Comparison of ENCODE assay signal across 16 mouse cellular contexts in genomic region chr2:157859046-157859701, GRCm38 (mm10). TPM values are rescaled to one million over a fixed set of nuclear protein-coding genes. Genes with fewer than 3 reads are reported as not detected.
DNase-seq lines count a peak whose midpoint lies in the region; ATAC-seq lines count a peak whose summit lies in the region.
"Had no signal": no experiment of that assay in that cellular context is flagged by ENCODE, and none has a peak within 500 bp of the region (broad histone marks: within the 10 kb centered on the region; RNA-seq: fewer than 3 reads in every experiment).

No protein-coding gene starts in this region.

- no peaks in the 10 kb centered on the region for H3K27me3 ChIP-seq in forebrain, embryonic 14.5 days (replicated peaks; ENCODE audit: control insufficient read depth, insufficient read depth, low read length)
- H3K27me3 ChIP-seq in midbrain, embryonic 15.5 days (replicated peaks): no peaks in the 10 kb centered on the region
- H3K27me3 ChIP-seq in intestine, embryonic 15.5 days (replicated peaks): no peaks in the 10 kb centered on the region
- H3K27me3 ChIP-seq: embryonic facial prominence, embryonic 12.5 days; limb, embryonic 15.5 days had no signal

- H3K9me3 ChIP-seq in forebrain, embryonic 14.5 days (replicated peaks; ENCODE audit: control insufficient read depth, low read length): no peaks in the 10 kb centered on the region
- H3K9me3 ChIP-seq in midbrain, embryonic 15.5 days: no peaks in the 10 kb centered on the region
- no peaks in the 10 kb centered on the region for H3K9me3 ChIP-seq in intestine, embryonic 15.5 days
- H3K9me3 ChIP-seq: embryonic facial prominence, embryonic 12.5 days; heart, embryonic 10.5 days; limb, embryonic 15.5 days had no signal

- no peak overlapping the region for H3K4me3 ChIP-seq in forebrain, embryonic 14.5 days (ENCODE audit: low read depth, low read length)
- no peak overlapping the region for H3K4me3 ChIP-seq in midbrain, embryonic 15.5 days
- no peak overlapping the region for H3K4me3 ChIP-seq in intestine, embryonic 15.5 days (replicated peaks)
- H3K4me3 ChIP-seq: embryonic facial prominence, embryonic 12.5 days; heart, embryonic 10.5 days; limb, embryonic 15.5 days had no signal

- H3K4me2 ChIP-seq in forebrain, embryonic 14.5 days (ENCODE audit: low read length): no peak overlapping the region
- H3K4me2 ChIP-seq in midbrain, embryonic 15.5 days: no peak overlapping the region
- H3K4me2 ChIP-seq in intestine, embryonic 15.5 days (replicated peaks): no peak overlapping the region
- H3K4me2 ChIP-seq: embryonic facial prominence, embryonic 12.5 days; limb, embryonic 15.5 days had no signal

- peaks cover 18% of the 10 kb centered on the region for H3K4me1 ChIP-seq in forebrain, embryonic 14.5 days (ENCODE audit: control insufficient read depth, insufficient read depth, low read length)
- H3K4me1 ChIP-seq in midbrain, embryonic 15.5 days: peaks cover 36% of the 10 kb centered on the region
- no peaks in the 10 kb centered on the region for H3K4me1 ChIP-seq in intestine, embryonic 15.5 days (replicated peaks)
- H3K4me1 ChIP-seq: limb, embryonic 15.5 days had no signal

- H3K27ac ChIP-seq in forebrain, embryonic 14.5 days (ENCODE audit: low read depth, low read length): peak overlapping the region; percentile 49
- peak overlapping the region; percentile 51 for H3K27ac ChIP-seq in midbrain, embryonic 15.5 days
- no peak overlapping the region for H3K27ac ChIP-seq in intestine, embryonic 15.5 days
- H3K27ac ChIP-seq: embryonic facial prominence, embryonic 12.5 days; heart, embryonic 10.5 days; limb, embryonic 15.5 days had no signal

- no peak overlapping the region for H3K9ac ChIP-seq in forebrain, embryonic 14.5 days (ENCODE audit: low read length)
- no peak overlapping the region for H3K9ac ChIP-seq in midbrain, embryonic 15.5 days
- H3K9ac ChIP-seq in intestine, embryonic 15.5 days: no peak overlapping the region
- H3K9ac ChIP-seq: embryonic facial prominence, embryonic 12.5 days; limb, embryonic 15.5 days had no signal

- peak; percentile 42; the same call in 1 of the 2 replicates for ATAC-seq in forebrain, embryonic 14.5 days
- ATAC-seq in midbrain, embryonic 15.5 days (replicated peaks): peak; percentile 42; the same call in 1 of the 2 replicates
- no peak for ATAC-seq in intestine, embryonic 15.5 days
- ATAC-seq in activated CD4-positive, CD25-positive, alpha-beta regulatory T cell, adult 4 months: no peak
- ATAC-seq: lung, postnatal 0 days had no signal

- WGBS in forebrain, embryonic 14.5 days: 71% methylated on average over 8 of the region's 8 CpGs
- 64% methylated on average over 8 of the region's 8 CpGs for WGBS in midbrain, embryonic 15.5 days
- 85% methylated on average over 8 of the region's 8 CpGs for WGBS in intestine, embryonic 15.5 days

- H3K36me3 ChIP-seq in forebrain, embryonic 14.5 days (ENCODE audit: control insufficient read depth, insufficient read depth, low read length): no peaks in the 10 kb centered on the region
- no peaks in the 10 kb centered on the region for H3K36me3 ChIP-seq in midbrain, embryonic 15.5 days (replicated peaks)
- H3K36me3 ChIP-seq in intestine, embryonic 15.5 days: no peaks in the 10 kb centered on the region; the same call in 1 of the 2 replicates
- H3K36me3 ChIP-seq: embryonic facial prominence, embryonic 12.5 days; heart, embryonic 10.5 days; limb, embryonic 15.5 days had no signal

- peak; percentile 13 to 39 for DNase-seq in layer of hippocampus, adult 18-20 months (ENCODE audit: low spot score in 2 of 2)
- DNase-seq in layer of hippocampus, postnatal 25 days (ENCODE audit: extremely low spot score in 1 of 2, low spot score in 1 of 2): no peak
- peak; percentile 90 for DNase-seq in cerebellum, adult 11 months
- DNase-seq in forebrain, embryonic 14.5 days (ENCODE audit: low spot score): peak; percentile 40
- DNase-seq in thymus, postnatal 14 days: no peak

RNA-seq across cellular contexts. Expression of gene Vstm2l, which starts 55.3 kb away (rescaled TPM):
- 100 to 1,000 TPM; 126 to 132 TPM for total RNA-seq in layer of hippocampus, adult 18-20 months (2021)
- 100 to 1,000 TPM; 114 to 131 TPM for total RNA-seq in layer of hippocampus, postnatal 25 days (2021)
- polyA plus RNA-seq in forebrain, embryonic 14.5 days (2014; fragmentation: Nextera tagmentation; extraction: Ambion mirVana): 4.7 and 6.8 TPM in 2 replicates
- polyA plus RNA-seq in midbrain, embryonic 15.5 days (2015; fragmentation: Nextera tagmentation; extraction: Ambion mirVana): 28.3 and 33.3 TPM in 2 replicates
- polyA plus RNA-seq in intestine, embryonic 15.5 days (2015; fragmentation: Nextera tagmentation; extraction: Ambion mirVana): 0.68 and 0.72 TPM in 2 replicates
- polyA plus RNA-seq in activated CD4-positive, CD25-positive, alpha-beta regulatory T cell, adult 4 months (2017; shearing (Covaris generic)): not detected
- total RNA-seq: hematopoietic stem cell, adult 5-6 weeks; MEL had no signal
- polyA plus RNA-seq: C2C12; lung, postnatal 0 days; spleen, adult 2 months had no signal

Comparison
In these comparisons a context has a peak if more than half of its experiments do, and no peak if none do; other contexts are left out.
1. DNase-seq: peak in layer of hippocampus, adult 18-20 months (2 of 2), cerebellum, adult 11 months (single experiment) and forebrain, embryonic 14.5 days (single experiment); none in layer of hippocampus, postnatal 25 days (0 of 2) and thymus, postnatal 14 days (single experiment).
2. ATAC-seq: peak in forebrain, embryonic 14.5 days (single experiment) and midbrain, embryonic 15.5 days (single experiment); none in intestine, embryonic 15.5 days (single experiment) and activated CD4-positive, CD25-positive, alpha-beta regulatory T cell, adult 4 months (single experiment).